Mouse (Mus musculus): ENCODE measurements around the gene Susd6.

DNA sequence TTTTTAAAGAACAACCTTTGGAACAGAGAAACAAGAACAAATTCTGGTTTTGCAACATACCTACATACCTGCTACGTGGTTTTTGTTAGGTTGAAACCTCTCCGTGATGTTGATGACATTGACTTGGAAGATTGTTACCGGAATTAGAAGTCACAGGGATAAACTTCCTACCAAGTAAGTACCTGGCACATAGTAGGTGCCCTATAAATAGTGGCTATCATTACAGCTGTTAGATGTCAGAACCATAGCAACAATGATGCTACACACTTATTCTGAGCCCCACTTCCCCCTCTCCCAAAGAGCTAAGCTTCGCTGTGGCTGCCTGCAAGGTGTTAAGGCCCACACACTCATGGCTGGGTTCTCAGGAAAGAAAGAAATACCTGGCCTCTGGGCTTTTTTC lies 4.7 kb upstream of the Susd6 start:
- TF ChIP-seq CHD2 (IDR thresholded peaks at IDR 0.05; ENCODE audit: low read length) (no peak), POLR2AphosphoS2 (IDR thresholded peaks at IDR 0.05; ENCODE audit: low read depth, low read length) (no peak), POLR2A (IDR thresholded peaks at IDR 0.05; ENCODE audit: low read depth, low read length) (no peak), ZC3H11A (IDR thresholded peaks at IDR 0.05; ENCODE audit: low read depth, low read length) (no peak), RCOR1 (conservative IDR thresholded peaks at IDR 0.05; ENCODE audit: low read depth, low read length) (no peak), EP300 (IDR thresholded peaks at IDR 0.05; ENCODE audit: low read length) (no peak), BHLHE40 (IDR thresholded peaks at IDR 0.05; ENCODE audit: low read depth, low read length) (no peak), SIN3A (IDR thresholded peaks at IDR 0.05; ENCODE audit: low read length) (no peak), ZNF384 (IDR thresholded peaks at IDR 0.05; ENCODE audit: low read depth, low read length) (no peak), CTCF (conservative IDR thresholded peaks at IDR 0.05 in 1 of 2, IDR thresholded peaks at IDR 0.05 in 1 of 2; ENCODE audit: low read depth in 2 of 2, low read length in 2 of 2) (no peak), JUND (conservative IDR thresholded peaks at IDR 0.05; ENCODE audit: low read depth, low read length) (no peak), MAX (IDR thresholded peaks at IDR 0.05; ENCODE audit: low read length) (no peak)

All from CH12.LX (cell line).